Mouse (Mus musculus) stomach, embryonic 14.5 days (tissue): ENCODE measurements at regions not wholly inside any gene's neighbourhood (a gene's known extent, or its start where the extent isn't known, plus 50 kb on each side); places are given as distances from the start of the nearest gene placed in this dataset.

ENCODE experiments used
- ATAC-seq: fragments of 200-750 bp; cut with Nextera tagmentation; 2 replicates; pipeline ENCODE4 v1.8.0; 2017; ENCODE audit warnings: low read depth, moderate TSS enrichment; ENCODE audit not compliant: insufficient number of reproducible peaks, insufficient read depth, low FRiP score
- H3K27ac ChIP-seq: fragments of 300-500 bp; sonication (generic); 2 replicates; pipeline ENCODE4 v1.5.1; 2014; ENCODE audit warnings: mild to moderate bottlenecking, low read length, moderate library complexity, mixed read lengths
- H3K27me3 ChIP-seq: fragments of 300-500 bp; sonication (generic); 2 replicates; pipeline ENCODE4 v1.6.1; 2014; ENCODE audit warnings: low read length, control low read depth, mixed read lengths; ENCODE audit not compliant: control insufficient read depth, insufficient read depth
- H3K36me3 ChIP-seq: fragments of 300-500 bp; sonication (generic); 2 replicates; pipeline ENCODE4 v1.6.1; 2014; ENCODE audit warnings: mild to moderate bottlenecking, control low read depth, low read length, moderate library complexity, mixed read lengths; ENCODE audit not compliant: control insufficient read depth, insufficient read depth
- H3K4me1 ChIP-seq: fragments of 300-500 bp; sonication (generic); 2 replicates; pipeline ENCODE4 v1.6.1; 2014; ENCODE audit warnings: low read length, control low read depth, mixed read lengths; ENCODE audit not compliant: control insufficient read depth, insufficient read depth
- H3K4me2 ChIP-seq: fragments of 300-500 bp; sonication (generic); replicated peaks from 2 replicates; pipeline ENCODE4 v1.6.1; 2014; ENCODE audit warnings: low read depth, low read length, control low read depth
- H3K4me3 ChIP-seq: fragments of 300-500 bp; sonication (generic); 2 replicates; pipeline ENCODE4 v1.5.1; 2014; ENCODE audit warnings: low read depth, low read length, control low read depth
- H3K9ac ChIP-seq: fragments of 300-500 bp; sonication (generic); replicated peaks from 2 replicates; pipeline ENCODE4 v1.6.1; 2014; ENCODE audit warnings: low read depth, mild to moderate bottlenecking, control low read depth, low read length, moderate library complexity, mixed read lengths
- H3K9me3 ChIP-seq: fragments of 300-500 bp; sonication (generic); 2 replicates; pipeline ENCODE4 v1.6.1; 2016; ENCODE audit warnings: low read depth, low read length, control low read depth; ENCODE audit not compliant: control insufficient read depth
- whole genome bisulfite sequencing: fragments of 180-500 bp; shearing (Covaris S2); extraction: QIAGEN DNeasy Blood & Tissue Kit; methylation state at CpG from one replicate; pipeline ENCODE4 v1.1.7; 2014; 5-methylcytosine and 5-hydroxymethylcytosine counted together

DNA sequence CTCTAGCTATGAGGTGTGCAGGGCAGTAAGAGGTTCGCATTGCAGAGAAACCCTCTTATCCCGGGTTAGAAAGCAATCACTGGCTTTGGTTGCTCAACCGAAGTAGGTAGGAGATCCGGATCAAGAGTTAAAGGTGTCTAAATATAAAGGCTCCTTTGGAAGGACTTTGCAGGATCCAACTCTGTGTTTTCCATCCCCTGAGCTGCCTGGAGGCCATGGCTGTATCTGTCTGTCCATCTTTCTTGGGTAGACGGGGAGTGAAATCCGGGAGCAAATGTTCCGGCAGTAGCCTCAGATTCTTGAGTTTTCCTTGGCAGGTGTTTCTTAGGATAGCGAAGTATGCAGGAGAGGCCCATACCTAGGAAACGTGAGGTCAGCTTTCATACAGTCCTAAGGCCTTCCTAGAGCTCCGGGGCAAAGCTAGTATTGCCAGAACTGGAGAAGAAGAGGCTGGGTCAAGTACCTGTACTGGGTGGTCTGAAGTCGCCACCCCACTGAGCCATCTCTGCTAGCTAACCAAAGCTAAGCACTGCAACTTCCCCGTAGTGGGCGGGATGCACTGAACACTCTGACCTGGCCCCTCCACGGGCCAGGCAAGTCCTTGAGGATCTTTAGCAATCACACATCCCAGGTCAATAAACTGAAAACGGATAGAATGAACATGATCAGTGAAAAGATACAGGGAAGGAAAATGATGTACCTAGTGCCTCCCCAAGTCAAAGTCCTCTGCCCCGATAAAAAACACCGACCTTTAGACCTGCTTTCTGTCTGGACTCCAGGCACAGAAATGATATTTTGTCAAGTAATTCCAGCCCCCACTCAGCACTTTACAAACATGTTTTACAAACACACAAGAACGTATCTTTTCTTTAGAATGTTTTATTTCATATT lies 160.5 kb upstream of the Cypt12 start:
- H3K36me3 ChIP-seq = no peaks in the 10 kb centered on the region
- peaks cover 10% of the 10 kb centered on the region for H3K4me1 ChIP-seq
- ATAC-seq = no peak
- no peak overlapping the region for H3K9ac ChIP-seq
- H3K4me2 ChIP-seq = no peak overlapping the region
- H3K27me3 ChIP-seq = peaks cover 55% of the 10 kb centered on the region
- H3K4me3 ChIP-seq = no peak overlapping the region
- no peak overlapping the region for H3K27ac ChIP-seq
- 6% methylated on average over 18 of the region's 18 CpGs for WGBS
- H3K9me3 ChIP-seq = no peaks in the 10 kb centered on the region

DNA sequence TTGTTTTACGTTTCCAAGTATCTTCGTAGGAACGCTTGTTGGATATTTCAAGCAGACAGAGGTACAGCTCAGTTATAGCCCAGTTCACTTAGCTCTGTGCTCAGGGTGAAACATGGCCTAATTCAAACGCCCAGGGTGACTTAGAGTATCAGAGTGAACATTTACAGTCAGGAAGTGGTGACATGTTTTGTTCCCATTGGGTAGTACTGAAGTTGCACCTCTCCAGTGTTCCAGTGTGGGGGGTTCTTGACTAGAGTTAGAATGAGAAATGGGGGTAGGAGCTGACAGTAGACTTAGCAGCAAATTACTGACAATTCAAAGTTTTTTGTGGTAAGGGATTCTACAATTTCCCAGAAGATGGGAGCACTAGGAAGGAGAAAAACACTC lies 159.9 kb upstream of the Cypt12 start:
- Histone ChIP-seq H3K27me3 (peaks cover 61% of the 10 kb centered on the region), H3K4me2 (no peak overlapping the region), H3K9me3 (no peaks in the 10 kb centered on the region), H3K4me3 (no peak overlapping the region), H3K36me3 (no peaks in the 10 kb centered on the region), H3K27ac (no peak overlapping the region), H3K9ac (no peak overlapping the region), H3K4me1 (peaks cover 10% of the 10 kb centered on the region)
- WGBS = 30% methylated on average over 4 of the region's 4 CpGs
- ATAC-seq = no peak

DNA sequence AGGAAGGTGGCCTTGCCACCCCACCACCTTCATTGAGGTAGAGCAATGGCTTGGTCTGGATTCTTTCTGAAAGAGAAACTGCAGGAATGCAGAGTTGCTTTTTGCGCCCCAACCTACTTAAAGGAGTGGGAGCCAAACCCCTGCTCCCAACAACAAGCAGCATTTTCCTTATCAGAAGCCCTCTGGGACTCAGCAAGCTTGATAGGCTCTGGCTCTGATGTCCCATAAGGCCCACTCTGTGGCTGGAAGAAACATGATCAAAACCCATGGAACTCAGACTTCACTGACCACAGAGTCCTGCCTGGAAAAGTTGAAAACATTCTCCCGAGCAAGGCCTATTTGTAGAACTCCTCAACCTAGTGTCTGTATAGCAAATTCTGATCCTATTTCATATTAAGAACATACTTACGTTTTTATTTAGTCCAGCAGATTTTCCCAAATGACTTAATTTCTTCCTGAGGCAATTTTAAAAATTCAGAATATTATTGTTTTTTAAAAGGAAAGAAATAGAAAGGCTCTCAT lies 159.4 kb upstream of the Cypt12 start:
- Histone ChIP-seq H3K4me1 (peaks cover 10% of the 10 kb centered on the region), H3K9ac (no peak overlapping the region), H3K4me2 (no peak overlapping the region), H3K4me3 (no peak overlapping the region), H3K9me3 (no peaks in the 10 kb centered on the region), H3K36me3 (no peaks in the 10 kb centered on the region), H3K27ac (no peak overlapping the region), H3K27me3 (peaks cover 64% of the 10 kb centered on the region)
- ATAC-seq = no peak
- WGBS = 20% methylated on average over 3 of the region's 3 CpGs

DNA sequence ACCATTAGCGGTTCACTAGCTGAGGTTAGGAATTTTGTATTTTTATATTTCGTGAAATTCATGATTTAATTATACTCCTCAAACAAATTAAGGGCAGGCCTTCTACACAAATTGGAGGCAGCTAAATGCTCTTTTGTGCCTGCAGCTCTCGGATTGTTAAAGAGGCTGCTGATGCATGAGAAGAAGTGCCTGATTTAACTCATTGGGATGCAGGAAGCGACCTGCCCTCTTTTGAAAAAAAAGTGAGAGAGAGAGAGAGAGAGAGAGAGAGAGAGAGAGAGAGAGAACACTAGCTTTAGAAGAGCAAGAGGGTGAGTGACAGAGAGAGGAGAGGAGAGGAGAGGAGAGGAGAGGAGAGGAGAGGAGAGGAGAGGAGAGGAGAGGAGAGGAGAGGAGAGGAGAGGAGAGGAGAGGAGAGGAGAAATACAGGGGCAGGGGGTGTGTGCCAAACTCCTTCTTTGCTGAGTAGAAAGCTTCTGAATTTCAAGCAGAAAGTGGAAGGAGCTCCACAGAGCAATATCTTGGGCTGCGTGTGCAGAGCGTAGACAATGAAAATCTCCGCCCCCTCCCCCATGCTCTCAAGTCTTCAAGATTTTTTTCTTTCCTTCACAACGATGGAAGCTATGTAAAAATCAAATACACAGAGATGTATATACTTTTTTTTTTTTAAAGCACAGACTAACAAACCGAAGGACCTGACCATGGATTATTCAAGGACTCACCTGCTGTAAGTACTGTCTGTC lies 158.6 kb upstream of the Cypt12 start:
- H3K4me2 ChIP-seq = no peak overlapping the region
- WGBS = under 1% methylated on average over 9 of the region's 9 CpGs

DNA sequence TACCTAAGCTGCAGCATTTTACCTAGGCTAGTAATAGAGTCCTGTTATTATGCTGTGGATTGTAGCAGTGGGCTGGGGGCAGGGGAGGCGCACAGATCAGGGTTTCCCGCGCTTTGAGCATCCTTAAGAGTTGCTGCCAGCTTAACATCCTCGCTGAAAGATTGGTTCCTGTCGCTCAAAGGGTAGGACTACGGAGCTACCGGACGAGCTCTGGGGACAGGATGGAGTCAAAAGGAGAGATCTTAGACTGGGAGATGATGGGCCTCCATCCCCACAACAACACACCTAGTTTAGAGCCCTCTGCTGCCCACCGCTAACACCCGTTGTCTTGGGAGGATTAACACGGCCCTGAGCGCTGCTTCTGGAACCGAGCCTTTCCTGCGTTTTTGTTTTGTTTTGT lies 157.9 kb upstream of the Cypt12 start:
- H3K36me3 ChIP-seq = no peaks in the 10 kb centered on the region
- ATAC-seq = no peak
- no peaks in the 10 kb centered on the region for H3K9me3 ChIP-seq
- H3K27me3 ChIP-seq = peaks cover 70% of the 10 kb centered on the region
- under 1% methylated on average over 14 of the region's 14 CpGs for WGBS
- no peak overlapping the region for H3K4me2 ChIP-seq
- H3K4me3 ChIP-seq = no peak overlapping the region
- no peak overlapping the region for H3K27ac ChIP-seq
- no peak overlapping the region for H3K9ac ChIP-seq
- H3K4me1 ChIP-seq = peaks cover 10% of the 10 kb centered on the region

More for the DNA sequence above, 158.6 kb upstream of the Cypt12 start:
- H3K9ac ChIP-seq = no peak overlapping the region
- H3K36me3 ChIP-seq = no peaks in the 10 kb centered on the region
- no peak for ATAC-seq
- peaks cover 67% of the 10 kb centered on the region for H3K27me3 ChIP-seq
- no peak overlapping the region for H3K27ac ChIP-seq
- H3K9me3 ChIP-seq = no peaks in the 10 kb centered on the region
- peaks cover 10% of the 10 kb centered on the region for H3K4me1 ChIP-seq
- H3K4me3 ChIP-seq = no peak overlapping the region

DNA sequence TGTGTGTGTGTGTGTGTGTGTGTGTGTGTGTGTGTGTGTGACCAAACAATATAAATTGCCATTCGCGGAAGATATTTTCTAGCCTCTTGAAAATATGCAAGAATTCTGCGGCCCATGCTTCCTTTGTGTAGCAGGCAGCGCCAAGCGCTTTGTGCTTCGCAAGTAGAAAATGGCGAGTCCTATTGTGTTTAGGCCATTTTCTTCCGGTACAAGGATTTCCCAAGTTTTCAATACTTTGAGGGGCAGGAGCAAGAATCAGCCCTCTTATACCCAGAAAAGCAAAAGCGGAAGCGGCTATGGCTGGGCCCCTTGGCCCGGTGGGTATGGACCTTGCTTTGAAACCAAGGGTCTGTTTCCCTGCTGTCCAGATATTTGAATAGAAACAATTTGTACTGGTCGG lies 157.4 kb upstream of the Cypt12 start:
- H3K27me3 ChIP-seq = peaks cover 73% of the 10 kb centered on the region
- no peaks in the 10 kb centered on the region for H3K36me3 ChIP-seq
- WGBS = 2% methylated on average over 12 of the region's 12 CpGs

DNA sequence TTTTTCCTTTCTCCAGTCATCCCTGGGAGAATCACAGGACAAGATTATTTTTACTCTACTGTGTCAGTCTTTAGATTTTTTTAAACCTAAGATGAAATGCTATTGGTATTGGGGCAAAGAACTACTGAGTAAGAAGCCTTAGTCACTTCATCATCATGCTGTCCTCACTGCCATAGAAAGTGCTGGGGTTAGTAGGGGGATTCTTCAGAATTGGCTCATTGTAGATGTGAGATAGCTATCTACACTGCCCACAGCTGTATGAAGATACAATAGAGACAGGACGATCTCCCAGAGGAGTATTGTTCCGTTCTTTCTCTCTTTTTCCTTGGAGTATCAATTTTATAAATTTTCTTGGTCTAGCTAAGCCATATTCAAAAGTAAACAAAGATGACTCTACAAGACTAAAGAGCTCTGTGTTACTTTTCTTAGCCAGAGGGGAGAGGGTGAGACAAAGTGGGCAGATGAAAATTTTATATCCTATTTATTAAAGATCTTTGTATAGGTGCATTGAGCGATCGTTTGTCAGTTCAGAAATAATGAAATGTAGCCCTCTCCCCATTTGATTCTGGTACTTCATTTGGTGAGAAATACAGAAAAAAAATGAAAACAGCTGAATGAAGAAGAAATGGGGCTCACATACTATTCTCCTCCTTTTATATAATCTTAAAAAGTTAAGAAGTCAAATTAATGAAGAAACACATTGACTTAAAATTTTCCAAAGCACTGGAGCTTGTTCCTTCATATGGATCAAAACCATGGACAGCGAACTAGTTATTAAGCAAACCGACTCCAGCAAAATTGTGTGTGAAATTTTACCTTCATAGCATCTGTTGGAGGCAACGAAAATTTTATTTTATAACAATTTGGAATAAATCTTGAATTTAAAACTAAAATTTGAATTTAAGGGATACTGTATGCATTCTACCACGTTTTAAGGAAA lies 156.6 kb upstream of the Cypt12 start:
- H3K9ac ChIP-seq = no peak overlapping the region
- H3K27ac ChIP-seq = no peak overlapping the region
- H3K9me3 ChIP-seq = no peaks in the 10 kb centered on the region
- H3K27me3 ChIP-seq = peaks cover 73% of the 10 kb centered on the region
- WGBS = 21% methylated on average over 8 of the region's 8 CpGs
- peaks cover 3% of the 10 kb centered on the region for H3K4me1 ChIP-seq
- H3K36me3 ChIP-seq = no peaks in the 10 kb centered on the region
- no peak overlapping the region for H3K4me2 ChIP-seq
- no peak overlapping the region for H3K4me3 ChIP-seq
- ATAC-seq = no peak

More for the DNA sequence above, 157.4 kb upstream of the Cypt12 start:
- Histone ChIP-seq H3K9me3 (no peaks in the 10 kb centered on the region), H3K4me2 (no peak overlapping the region), H3K4me1 (peaks cover 10% of the 10 kb centered on the region), H3K9ac (no peak overlapping the region), H3K4me3 (no peak overlapping the region), H3K27ac (no peak overlapping the region)
- no peak for ATAC-seq

DNA sequence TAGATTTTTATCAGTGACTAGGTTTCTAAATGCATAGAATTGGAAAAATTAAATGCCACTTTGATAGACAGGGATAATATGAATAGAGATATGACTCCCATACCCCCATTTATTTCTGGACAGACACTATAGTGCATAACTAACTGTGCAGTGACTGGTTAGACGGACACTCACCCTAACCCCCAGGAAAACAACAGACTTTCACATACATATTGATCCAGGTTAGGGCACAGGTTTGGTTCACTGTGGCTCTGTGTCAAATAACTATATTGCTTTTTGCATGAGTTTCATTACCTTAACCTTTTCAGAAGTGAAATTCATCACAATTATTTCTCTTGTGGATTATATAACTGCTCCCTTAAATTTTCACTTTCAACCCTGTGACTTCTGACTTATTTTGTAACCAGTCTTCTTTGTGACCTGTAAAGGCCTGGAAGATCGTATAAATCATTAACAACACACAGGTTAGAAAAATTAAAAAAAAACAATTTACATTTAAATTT lies 155.6 kb upstream of the Cypt12 start:
- 32% methylated on average over 2 of the region's 2 CpGs for WGBS
- H3K9ac ChIP-seq = no peak overlapping the region
- no peaks in the 10 kb centered on the region for H3K36me3 ChIP-seq
- H3K4me3 ChIP-seq = no peak overlapping the region
- H3K4me2 ChIP-seq = no peak overlapping the region
- no peak for ATAC-seq
- H3K27ac ChIP-seq = no peak overlapping the region
- H3K27me3 ChIP-seq = peaks cover 69% of the 10 kb centered on the region
- H3K4me1 ChIP-seq = no peaks in the 10 kb centered on the region
- no peaks in the 10 kb centered on the region for H3K9me3 ChIP-seq
